Mouse (Mus musculus) MEL (cell line): Measurements from ENCODE around the gene Hpn. TPM values are rescaled to one million over a fixed set of nuclear protein-coding genes. Genes with fewer than 3 reads are reported as not detected.

Experiments used
- DNase-seq: peaks from one replicate; pipeline ENCODE4 v3.0.0; 2011; ENCODE audit warnings: low read depth, low spot score
- H3K27ac ChIP-seq: 2 replicates; pipeline ENCODE4 v1.5.1; 2012; ENCODE audit warnings: low read depth, mild to moderate bottlenecking, control low read depth, low read length, moderate library complexity; ENCODE audit not compliant: control insufficient read depth
- H3K27me3 ChIP-seq, 2 experiments: fragments of 150-350 bp in 1 of 2; sonication (generic) in 1 of 2; 2 replicates each; pipeline ENCODE4 v1.6.1; 2012; ENCODE audit warnings: low read length in 2 of 2, mild to moderate bottlenecking in 2 of 2, improper control_type of control experiment in 1 of 2, moderate library complexity in 1 of 2; ENCODE audit not compliant: insufficient read depth in 2 of 2, control insufficient read depth in 1 of 2
- H3K36me3 ChIP-seq, 2 experiments: 2 replicates each; pipeline ENCODE4 v1.6.1; 2012 to 2014; ENCODE audit warnings: low read length in 2 of 2, improper control_type of control experiment in 1 of 2, inconsistent platforms in 1 of 2, mild to moderate bottlenecking in 1 of 2; ENCODE audit not compliant: insufficient read depth in 2 of 2, control insufficient read depth in 1 of 2
- H3K4me1 ChIP-seq, 2 experiments: fragments of 150-350 bp in 1 of 2; sonication (generic) in 1 of 2; 2 replicates each; pipeline ENCODE4 v1.6.1; 2012; ENCODE audit warnings: low read length in 2 of 2, improper control_type of control experiment in 1 of 2, mild to moderate bottlenecking in 1 of 2; ENCODE audit not compliant: insufficient read depth in 2 of 2, control insufficient read depth in 1 of 2
- H3K4me3 ChIP-seq, 2 experiments: fragments of 150-350 bp in 1 of 2; sonication (generic) in 1 of 2; 2 replicates each; pipeline ENCODE4 v1.5.1; 2012; ENCODE audit warnings: low read depth in 2 of 2, low read length in 2 of 2, mild to moderate bottlenecking in 2 of 2, moderate library complexity in 2 of 2, control low read depth in 1 of 2, improper control_type of control experiment in 1 of 2; ENCODE audit not compliant: control insufficient read depth in 1 of 2, insufficient read depth in 1 of 2
- H3K79me2 ChIP-seq: 2 replicates; pipeline ENCODE4 v1.6.1; 2012; ENCODE audit warnings: mild to moderate bottlenecking, low read length, moderate library complexity; ENCODE audit not compliant: control insufficient read depth, poor library complexity, insufficient read depth
- H3K9ac ChIP-seq: 2 replicates; pipeline ENCODE4 v1.6.1; 2012; ENCODE audit warnings: low read depth, mild to moderate bottlenecking, control low read depth, low read length, moderate library complexity; ENCODE audit not compliant: control insufficient read depth, poor library complexity, severe bottlenecking
- H3K9me3 ChIP-seq: fragments of 150-350 bp; sonication (generic); replicated peaks from 2 replicates; pipeline ENCODE4 v1.6.1; 2012; ENCODE audit warnings: mild to moderate bottlenecking, low read length, improper control_type of control experiment, moderate library complexity; ENCODE audit not compliant: insufficient read depth
- BHLHE40 ChIP-seq: IDR thresholded peaks from 2 replicates; pipeline ENCODE4 v1.6.1; 2012; ENCODE audit warnings: low read depth, mild to moderate bottlenecking, inconsistent platforms, low read length, improper control_type of control experiment, borderline replicate concordance
- CHD1 ChIP-seq: IDR thresholded peaks from 2 replicates; pipeline ENCODE4 v1.6.1; 2012; ENCODE audit warnings: low read depth, mild to moderate bottlenecking, inconsistent platforms, low read length, improper control_type of control experiment
- CHD2 ChIP-seq: IDR thresholded peaks from 2 replicates; pipeline ENCODE4 v1.6.1; 2011; ENCODE audit warnings: low read length, improper control_type of control experiment
- CTCF ChIP-seq, 3 experiments: IDR thresholded peaks in 2 of 3; conservative IDR thresholded peaks in 1 of 3; 2 replicates each; pipeline ENCODE4 v1.5.1; 2011 to 2012; ENCODE audit warnings: low read length in 3 of 3, low read depth in 2 of 3, mild to moderate bottlenecking in 2 of 3, improper control_type of control experiment in 1 of 3, inconsistent platforms in 1 of 3, mixed read lengths in 1 of 3, moderate library complexity in 1 of 3; ENCODE audit not compliant: control insufficient read depth in 1 of 3, insufficient read depth in 1 of 3, poor library complexity in 1 of 3, severe bottlenecking in 1 of 3
- E2F4 ChIP-seq: IDR thresholded peaks from 2 replicates; pipeline ENCODE4 v1.6.1; 2011; ENCODE audit warnings: low read depth, low read length, improper control_type of control experiment, borderline replicate concordance
- ELF1 ChIP-seq: IDR thresholded peaks from 2 replicates; pipeline ENCODE4 v1.6.1; 2014; ENCODE audit warnings: low read depth, mild to moderate bottlenecking, inconsistent platforms, low read length, improper control_type of control experiment, moderate library complexity
- ETS1 ChIP-seq: IDR thresholded peaks from 2 replicates; pipeline ENCODE4 v1.6.1; 2012; ENCODE audit warnings: low read depth, mild to moderate bottlenecking, inconsistent platforms, low read length, improper control_type of control experiment, moderate library complexity
- GABPA ChIP-seq: IDR thresholded peaks from 2 replicates; pipeline ENCODE4 v1.6.1; 2012; ENCODE audit warnings: low read depth, mild to moderate bottlenecking, inconsistent platforms, low read length, improper control_type of control experiment, moderate library complexity
- HCFC1 ChIP-seq: IDR thresholded peaks from 2 replicates; pipeline ENCODE4 v1.6.1; 2012; ENCODE audit warnings: low read depth, mild to moderate bottlenecking, inconsistent platforms, low read length, improper control_type of control experiment, moderate library complexity
- JUND ChIP-seq: IDR thresholded peaks from 2 replicates; pipeline ENCODE4 v1.6.1; 2011; ENCODE audit warnings: low read depth, mild to moderate bottlenecking, improper control_type of control experiment, low read length
- KAT2A ChIP-seq: conservative IDR thresholded peaks from 2 replicates; pipeline ENCODE4 v1.6.1; 2012; ENCODE audit warnings: low read depth, low read length, improper control_type of control experiment, inconsistent platforms
- MAFK ChIP-seq: IDR thresholded peaks from 2 replicates; pipeline ENCODE4 v1.6.1; 2011; ENCODE audit warnings: low read depth, mild to moderate bottlenecking, low read length, improper control_type of control experiment, borderline replicate concordance
- MAZ ChIP-seq: IDR thresholded peaks from 2 replicates; pipeline ENCODE4 v1.6.1; 2012; ENCODE audit warnings: low read depth, mild to moderate bottlenecking, inconsistent platforms, low read length, improper control_type of control experiment
- MXI1 ChIP-seq: IDR thresholded peaks from 2 replicates; pipeline ENCODE4 v1.6.1; 2011; ENCODE audit warnings: mild to moderate bottlenecking, low read depth, low read length, improper control_type of control experiment
- MYB ChIP-seq: IDR thresholded peaks from 2 replicates; pipeline ENCODE4 v1.6.1; 2011; ENCODE audit warnings: mild to moderate bottlenecking, low read depth, low read length, improper control_type of control experiment
- MYC ChIP-seq: IDR thresholded peaks from 2 replicates; pipeline ENCODE4 v1.6.1; 2011; ENCODE audit warnings: low read depth, mild to moderate bottlenecking, low read length, improper control_type of control experiment, moderate library complexity
- NRF1 ChIP-seq: IDR thresholded peaks from 2 replicates; pipeline ENCODE4 v1.6.1; 2014; ENCODE audit warnings: low read depth, mild to moderate bottlenecking, inconsistent platforms, low read length, improper control_type of control experiment, moderate library complexity; ENCODE audit not compliant: poor library complexity, insufficient read depth, severe bottlenecking
- POLR2AphosphoS2 ChIP-seq: IDR thresholded peaks from 2 replicates; pipeline ENCODE4 v1.6.1; 2011; ENCODE audit warnings: low read length, improper control_type of control experiment
- POLR2AphosphoS5 ChIP-seq: IDR thresholded peaks from 2 replicates; pipeline ENCODE4 v1.6.1; 2012; ENCODE audit warnings: low read depth, borderline replicate concordance, mild to moderate bottlenecking, inconsistent platforms, low read length, moderate library complexity, mixed read lengths
- RAD21 ChIP-seq: IDR thresholded peaks from 2 replicates; pipeline ENCODE4 v1.6.1; 2011; ENCODE audit warnings: mild to moderate bottlenecking, low read depth, low read length, improper control_type of control experiment
- RCOR1 ChIP-seq: IDR thresholded peaks from 2 replicates; pipeline ENCODE4 v1.6.1; 2012; ENCODE audit warnings: low read depth, mild to moderate bottlenecking, inconsistent platforms, low read length, improper control_type of control experiment
- SIN3A ChIP-seq: IDR thresholded peaks from 2 replicates; pipeline ENCODE4 v1.6.1; 2012; ENCODE audit warnings: low read length, improper control_type of control experiment, inconsistent platforms
- SMC3 ChIP-seq: IDR thresholded peaks from 2 replicates; pipeline ENCODE4 v1.6.1; 2011; ENCODE audit warnings: low read depth, low read length, improper control_type of control experiment
- TAL1 ChIP-seq: IDR thresholded peaks from 2 replicates; pipeline ENCODE4 v1.6.1; 2012; ENCODE audit warnings: mild to moderate bottlenecking, inconsistent platforms, low read length, moderate library complexity, mixed read lengths
- TBP ChIP-seq: IDR thresholded peaks from 2 replicates; pipeline ENCODE4 v1.8.0; 2011; ENCODE audit warnings: low read depth, low read length, improper control_type of control experiment
- TCF12 ChIP-seq: IDR thresholded peaks from 2 replicates; pipeline ENCODE4 v1.6.1; 2014; ENCODE audit warnings: low read depth, mild to moderate bottlenecking, inconsistent platforms, low read length, improper control_type of control experiment, moderate library complexity
- UBTF ChIP-seq: IDR thresholded peaks from 2 replicates; pipeline ENCODE4 v1.6.1; 2012; ENCODE audit warnings: low read depth, mild to moderate bottlenecking, inconsistent platforms, low read length, improper control_type of control experiment, moderate library complexity, borderline replicate concordance; ENCODE audit not compliant: insufficient read depth
- USF1 ChIP-seq: IDR thresholded peaks from 2 replicates; pipeline ENCODE4 v1.6.1; 2014; ENCODE audit warnings: low read depth, mild to moderate bottlenecking, inconsistent platforms, low read length, improper control_type of control experiment, moderate library complexity
- ZC3H11A ChIP-seq: IDR thresholded peaks from 2 replicates; pipeline ENCODE4 v1.6.1; 2012; ENCODE audit warnings: low read depth, mild to moderate bottlenecking, inconsistent platforms, low read length, improper control_type of control experiment
- ZKSCAN1 ChIP-seq: IDR thresholded peaks from 2 replicates; pipeline ENCODE4 v1.6.1; 2012; ENCODE audit warnings: low read depth, mild to moderate bottlenecking, inconsistent platforms, low read length, improper control_type of control experiment, moderate library complexity
- ZMIZ1 ChIP-seq: IDR thresholded peaks from 2 replicates; pipeline ENCODE4 v1.6.1; 2012; ENCODE audit warnings: low read depth, mild to moderate bottlenecking, inconsistent platforms, low read length, improper control_type of control experiment, moderate library complexity
- polyA plus RNA-seq, 2 experiments: library from polyadenylated mRNA; stranded (reverse) in 1 of 2; unstranded in 1 of 2; fragments of >175 nt in 1 of 2; fragments of >200 nt in 1 of 2; gene quantifications; 2 replicates each; pipeline versions ENCODE4 v1.2.1 to v1.2.4; 2012; ENCODE audit warnings: low replicate concordance in 2 of 2, low read depth in 1 of 2; ENCODE audit not compliant: insufficient read length in 2 of 2, insufficient read depth in 1 of 2, missing spikeins in 1 of 2
- total RNA-seq: library from RNA; depleted of rRNA; stranded (reverse); fragments of 300-350 nt; gene quantifications from 2 replicates; pipeline ENCODE4 v1.2.3, GENCODE M21; 2012

Gene Hpn
- total and polyA plus RNA-seq, 3 experiments: 1.1 to 1.6 TPM; not detected in 1

DNA sequence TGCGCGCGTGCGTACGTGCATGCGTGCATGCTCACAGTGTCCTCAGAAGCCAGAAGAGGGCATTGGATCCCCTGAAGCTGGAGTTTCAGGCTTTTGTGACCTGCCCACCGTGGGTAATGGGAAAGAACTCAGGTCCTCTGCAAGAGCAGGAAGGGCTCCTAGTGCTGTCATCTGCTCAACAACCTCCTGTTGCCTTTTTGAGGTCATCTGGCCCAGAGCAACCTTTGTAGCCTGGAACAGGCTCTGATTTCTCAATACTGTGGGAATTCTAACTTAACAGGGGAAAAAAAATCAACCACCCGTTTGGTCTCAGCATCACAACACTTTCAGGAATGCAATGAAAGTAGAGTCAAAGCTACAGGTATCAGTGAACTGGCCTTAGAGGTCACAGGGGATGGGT lies 35.4 kb downstream of the Hpn start:
- Histone ChIP-seq H3K79me2 (no peaks in the 10 kb centered on the region), H3K27me3 (peaks cover 3 to 9% of the 10 kb centered on the region in 2 experiments; a peak in 3 of 4 replicates)
- TF ChIP-seq ELF1 (no peak), JUND (no peak), MAZ (no peak), TBP (no peak)
- TF ChIP-seq, all 39 proteins: peak for 0
- H3K36me3 ChIP-seq: no peaks in the 10 kb centered on the region
- DNase-seq: no peak
- no peak overlapping the region for H3K9ac ChIP-seq
- H3K4me3 ChIP-seq: no peak overlapping the region
- H3K4me1 ChIP-seq: no peaks in the 10 kb centered on the region
- H3K9me3 ChIP-seq: no peaks in the 10 kb centered on the region
- H3K27ac ChIP-seq: no peak overlapping the region

DNA sequence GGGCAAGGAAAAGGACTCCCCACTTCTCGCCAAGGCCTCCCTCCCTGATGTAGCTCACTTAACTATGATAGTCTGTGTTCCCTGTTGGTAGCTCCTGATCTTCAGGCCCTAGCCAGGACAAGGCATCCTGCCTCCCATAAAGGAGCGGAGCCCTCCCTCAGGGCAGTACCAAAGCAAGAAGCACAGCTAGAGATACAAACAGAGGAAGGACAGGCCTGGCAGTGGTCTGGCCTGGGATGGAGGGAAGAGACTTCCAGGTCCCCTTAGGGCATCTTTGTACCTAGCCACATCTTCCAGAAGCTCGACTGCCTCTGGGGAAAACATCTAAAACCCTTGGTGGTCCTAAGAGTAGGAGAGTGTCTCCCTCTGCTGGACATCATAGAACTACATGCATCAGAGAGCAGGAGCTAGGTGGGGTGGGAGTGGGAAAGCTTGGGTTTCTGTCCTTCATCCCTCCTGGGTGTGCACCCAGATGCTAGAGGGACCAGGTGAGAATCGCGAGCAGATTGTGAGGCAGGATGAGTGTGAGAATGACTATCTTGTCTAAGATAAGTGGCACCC lies 37.1 kb downstream of the Hpn start:
- Histone ChIP-seq H3K4me3 (no peak overlapping the region), H3K4me1 (no peaks in the 10 kb centered on the region), H3K36me3 (no peaks in the 10 kb centered on the region), H3K27me3 (peaks cover 3 to 9% of the 10 kb centered on the region in 2 experiments; a peak in 3 of 4 replicates), H3K79me2 (no peaks in the 10 kb centered on the region), H3K9me3 (no peaks in the 10 kb centered on the region)
- DNase-seq: peak; percentile 48
- TF ChIP-seq ZC3H11A (peak; percentile 43), UBTF (no peak), CHD1 (no peak), NRF1 (no peak), ZMIZ1 (no peak), TBP (no peak), ETS1 (no peak), KAT2A (no peak), RCOR1 (no peak), RAD21 (peak; percentile 64), TAL1 (no peak), HCFC1 (no peak), CHD2 (no peak), MYC (no peak), BHLHE40 (no peak), SIN3A (no peak), GABPA (no peak), POLR2AphosphoS2 (no peak), MXI1 (no peak), MYB (no peak), MAFK (no peak), ELF1 (no peak), SMC3 (peak; percentile 50), E2F4 (no peak), MAZ (no peak), POLR2AphosphoS5 (no peak), CTCF (IDR thresholded peaks at IDR 0.05 in 2 of 3, conservative IDR thresholded peaks at IDR 0.05 in 1 of 3; ENCODE audit: control insufficient read depth in 1 of 3, insufficient read depth in 1 of 3, low read depth in 2 of 3, low read length in 3 of 3, poor library complexity in 1 of 3, severe bottlenecking in 1 of 3) (peak; percentile 47 to 70 (median 54)), ZKSCAN1 (no peak), USF1 (no peak), TCF12 (no peak)
- TF ChIP-seq, all 39 proteins: peak for 4
- H3K27ac ChIP-seq: no peak overlapping the region
- no peak overlapping the region for H3K9ac ChIP-seq
